Mouse (Mus musculus) induced T-regulatory cell, adult 2 months (primary cell): Measurements from ENCODE around the gene Klhl33.

Experiments
- DNase-seq: peaks from one replicate; pipeline ENCODE4 v3.0.0-alpha.2; 2012; ENCODE audit warnings: low read depth

Klhl33 gene

GRCm38 (mm10) chr14:50855788-50856187 lies 41.5 kb downstream of the Klhl33 start:
- DNase-seq: no peak
